Mouse (Mus musculus) large intestine, adult 2 months (tissue): ENCODE measurements around the gene Ndufaf3. TPM values are rescaled to one million over a fixed set of nuclear protein-coding genes. Genes with fewer than 3 reads are reported as not detected.

ENCODE experiments used
- DNase-seq: peaks from one replicate; pipeline ENCODE4 v3.0.0-alpha.2; 2012; ENCODE audit warnings: low read depth, low spot score
- WGBS: fragments of 180-500 bp; shearing (Covaris S2); methylation state at CpG from one replicate; pipeline ENCODE4 v1.1.7; 2018; 5-methylcytosine and 5-hydroxymethylcytosine counted together
- polyA plus RNA-seq: library from polyadenylated mRNA; depleted of rRNA; stranded (reverse); fragments of >200 nt; gene quantifications from 2 replicates; pipeline ENCODE4 v1.2.3, GENCODE M21; 2012; rRNA removed

Ndufaf3 gene
- polyA plus RNA-seq, result 37.2 and 51.6 TPM in 2 replicates

DNA sequence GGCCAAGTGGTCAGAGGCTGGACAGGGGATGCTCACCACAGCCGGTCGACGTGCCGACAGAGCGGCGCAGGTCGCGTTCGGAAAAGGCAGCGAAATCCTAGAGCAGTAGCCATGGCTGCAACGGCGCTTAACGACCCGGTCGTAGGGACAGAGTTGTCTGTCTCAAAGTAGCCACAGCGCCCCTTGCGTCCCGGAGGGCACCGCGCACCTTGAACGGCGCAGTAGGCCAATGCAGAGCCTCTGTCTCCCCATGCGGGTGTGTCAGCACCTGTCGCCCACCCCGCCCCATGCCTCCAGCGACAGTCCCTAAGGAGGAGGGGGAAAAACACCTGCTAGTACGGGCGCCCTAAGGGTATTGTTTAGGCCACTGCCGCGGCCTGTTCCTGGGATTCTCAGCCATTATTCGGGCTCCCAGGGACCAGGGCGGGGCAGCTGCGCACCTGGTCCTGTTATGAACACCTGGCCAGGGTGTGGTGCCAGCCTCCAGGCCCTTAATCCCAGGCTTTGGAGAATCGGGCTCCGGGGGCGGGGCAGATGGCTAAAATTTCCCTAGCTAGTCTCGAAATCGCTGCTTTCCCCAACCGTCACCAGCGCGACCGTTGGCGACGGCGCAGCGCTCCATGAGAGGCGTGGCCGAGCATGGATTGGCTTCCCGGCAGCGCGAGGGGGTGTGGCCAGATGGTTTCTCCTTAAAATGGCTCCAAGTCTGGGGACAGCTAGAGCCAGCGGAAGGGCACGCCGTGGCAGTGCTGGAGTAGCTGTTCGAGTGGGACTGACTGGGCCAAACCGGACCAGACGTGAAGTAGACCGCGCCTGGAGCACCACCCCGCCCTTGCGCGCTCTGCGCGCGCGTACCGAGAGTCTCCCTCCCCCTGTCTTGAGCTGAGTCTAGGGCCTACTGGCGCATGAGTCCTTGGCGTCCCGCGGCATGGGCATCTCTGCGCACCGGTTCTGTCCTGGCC, at the start of gene Ndufaf3:
Gene Ndufaf3, minus strand, starts transcription at position 620 of the 962 bp plus-strand sequence.
- under 1% methylated on average over 73 of the region's 73 CpGs for WGBS
- peak; percentile 86 for DNase-seq

DNA sequence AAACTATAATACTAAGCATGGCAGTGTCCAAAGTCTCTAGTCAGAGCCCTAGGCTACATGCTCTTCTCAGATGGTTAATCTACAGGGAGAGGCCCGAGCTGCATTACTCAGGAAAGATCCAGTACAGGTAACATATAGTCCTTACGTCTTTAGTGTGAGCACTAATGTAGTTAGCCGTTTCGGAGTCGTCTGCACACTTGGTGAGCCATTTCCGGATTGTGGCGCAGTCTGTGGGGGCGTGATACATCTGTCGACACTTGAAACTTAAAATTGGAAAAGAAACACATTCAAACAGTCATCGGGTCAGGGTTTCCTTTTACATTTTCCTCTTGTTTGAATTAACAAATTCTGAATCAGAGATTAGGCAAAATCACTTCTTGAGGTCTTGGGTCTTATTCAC, 44.3 kb upstream of the Ndufaf3 start:
- WGBS, result 97% methylated on average over 10 of the region's 10 CpGs
- DNase-seq, result no peak

DNA sequence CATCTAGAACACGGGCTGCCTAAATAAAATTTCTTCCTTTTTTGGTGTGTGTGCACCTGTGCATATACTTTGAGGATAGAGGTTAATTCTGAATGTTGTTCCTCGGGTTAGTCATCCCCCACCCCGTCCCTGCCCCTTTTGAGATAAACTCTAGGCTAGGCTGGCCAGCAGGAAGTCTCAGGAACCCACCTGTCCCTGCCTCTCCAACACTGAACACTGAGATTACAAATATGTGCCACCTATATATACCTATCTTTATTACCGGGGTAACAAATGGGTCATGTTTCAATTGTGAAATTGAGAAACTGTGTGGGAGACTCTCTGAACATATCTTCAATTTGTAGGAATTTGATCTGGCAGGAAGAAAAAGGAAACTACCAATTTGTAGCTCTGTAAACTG, 41.7 kb upstream of the Ndufaf3 start:
- 41% methylated on average over 4 of the region's 4 CpGs for WGBS

DNA sequence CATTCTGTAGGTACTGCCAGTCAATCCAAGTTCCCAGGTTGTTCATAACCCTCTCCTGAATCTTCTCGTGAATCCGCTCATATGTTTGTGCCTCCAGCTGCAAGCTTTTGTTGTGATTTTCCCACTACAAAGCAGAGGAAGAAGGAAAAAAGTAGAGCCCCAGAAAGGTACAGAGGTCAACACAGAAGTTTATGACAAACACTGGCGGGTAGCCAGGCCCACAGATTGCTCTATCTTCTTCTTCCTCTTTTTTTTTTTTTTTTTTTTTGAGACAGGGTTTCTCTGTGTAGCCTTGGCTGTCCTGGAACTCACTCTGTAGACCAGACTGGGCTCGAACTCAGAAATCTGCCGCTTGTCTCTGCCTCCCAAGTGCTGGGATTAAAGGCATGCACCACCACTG, 40.7 kb upstream of the Ndufaf3 start:
- peak; percentile 55 for DNase-seq
- WGBS, result 26% methylated on average over 5 of the region's 5 CpGs

More for the DNA sequence above, 41.7 kb upstream of the Ndufaf3 start:
- DNase-seq, result no peak

DNA sequence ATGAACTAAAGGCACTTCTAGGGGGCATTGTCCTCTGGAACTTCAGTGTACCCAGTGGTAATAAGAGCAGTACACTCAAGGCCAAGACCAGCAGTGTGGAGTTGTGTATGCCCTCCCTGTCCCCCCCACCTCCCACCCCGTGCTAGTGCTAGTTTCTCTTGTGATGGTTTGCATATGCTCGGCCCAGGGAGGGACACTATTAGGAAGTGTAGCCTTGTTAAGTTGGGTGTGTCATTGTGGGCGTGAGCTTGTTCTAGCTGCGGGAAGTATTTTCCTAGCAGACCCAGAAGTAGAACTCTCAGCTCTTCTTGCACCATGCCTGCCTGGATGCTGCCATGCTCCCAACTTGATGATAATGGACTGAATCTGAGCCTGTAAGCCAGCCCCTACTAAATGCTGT, 34.8 kb upstream of the Ndufaf3 start:
- 28% methylated on average over 4 of the region's 4 CpGs for WGBS
- no peak for DNase-seq

DNA sequence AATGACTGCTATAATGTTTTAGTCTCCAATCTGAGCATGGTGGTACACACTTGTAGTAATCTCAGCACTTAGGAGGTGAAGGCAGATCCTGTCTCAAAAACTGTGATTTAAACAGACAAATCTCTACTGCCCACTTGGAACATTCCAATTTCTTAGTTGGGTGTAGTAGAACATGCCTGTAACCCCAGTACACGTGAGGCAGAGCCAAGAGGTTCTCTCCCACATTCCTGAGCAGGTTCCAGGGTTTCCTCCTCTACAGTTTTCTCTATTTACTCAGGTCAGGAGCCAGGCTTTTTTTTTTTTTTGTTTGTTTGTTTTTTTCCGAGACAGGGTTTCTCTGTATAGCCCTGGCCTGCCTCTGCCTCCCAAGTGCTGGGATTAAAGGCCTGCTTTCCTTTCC, 32.8 kb upstream of the Ndufaf3 start:
- 12% methylated on average over 2 of the region's 2 CpGs for WGBS
- no peak for DNase-seq

DNA sequence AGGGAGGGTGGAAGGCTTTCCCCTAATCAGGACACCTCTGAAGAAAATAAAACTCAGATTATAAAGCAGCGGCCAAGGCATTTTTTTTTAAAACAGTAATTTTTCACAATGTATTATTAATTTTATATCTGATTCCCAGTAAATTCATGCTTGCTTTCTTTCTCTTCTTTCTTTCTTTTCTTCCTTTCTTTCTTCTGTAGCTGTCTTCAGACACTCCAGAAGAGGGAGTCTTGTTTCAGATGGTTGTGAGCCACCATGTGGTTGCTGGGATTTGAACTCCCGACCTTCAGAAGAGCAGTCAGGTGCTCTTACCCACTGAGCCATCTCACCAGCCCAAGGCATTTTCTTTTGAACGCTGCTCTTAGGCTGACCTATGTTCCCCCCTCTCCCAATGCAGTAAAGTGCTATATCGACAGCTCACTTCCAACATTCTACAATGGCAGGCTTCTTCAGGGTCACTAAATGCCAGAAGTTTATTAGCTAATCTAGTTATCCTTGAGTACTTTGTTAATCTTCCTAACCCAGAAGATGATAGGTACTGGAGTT, 31.9 kb upstream of the Ndufaf3 start:
- no peak for DNase-seq
- 72% methylated on average over 4 of the region's 4 CpGs for WGBS

DNA sequence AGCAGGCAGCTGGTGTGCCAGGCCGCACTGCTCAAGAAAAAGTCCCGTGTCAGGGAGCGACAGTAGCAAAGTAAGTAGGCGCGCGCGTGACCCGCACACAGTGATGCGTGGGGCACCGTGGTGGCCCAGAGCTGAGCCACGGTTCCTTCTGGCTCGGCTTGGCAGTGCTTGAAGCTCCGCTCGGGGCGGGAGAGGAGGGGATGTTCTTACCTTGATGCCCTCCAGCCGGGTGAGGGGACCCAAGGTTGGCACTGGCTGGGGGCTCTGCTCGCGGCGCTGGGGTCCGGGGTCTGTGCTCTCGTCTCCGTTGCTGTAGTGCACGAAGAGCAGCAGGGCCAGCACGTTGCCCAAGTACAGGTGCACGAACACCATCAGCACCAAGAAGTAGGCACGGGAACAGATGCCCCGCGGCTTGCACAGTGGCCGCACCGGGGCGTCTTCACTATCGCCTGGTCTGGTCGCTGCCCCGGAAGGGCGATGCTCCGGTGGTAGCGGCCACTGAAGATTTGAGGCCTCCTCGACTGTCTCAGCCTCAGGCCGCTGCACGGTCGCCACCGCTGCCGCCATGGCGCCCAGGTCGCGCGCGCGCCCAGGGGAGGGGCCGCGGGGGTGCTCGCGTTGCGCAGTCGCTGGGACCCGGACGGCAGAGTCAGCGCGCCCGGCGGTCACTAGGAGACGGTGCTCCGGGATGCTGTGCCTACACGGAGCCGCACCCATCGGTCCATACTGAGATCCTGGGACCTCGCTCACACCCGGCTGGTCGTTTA, 29.9 kb upstream of the Ndufaf3 start, which contains the start of gene P4htm:
Gene P4htm, minus strand, starts transcription at position 670 of the 767 bp plus-strand sequence.
- DNase-seq, result no peak
- WGBS, result 6% methylated on average over 69 of the region's 69 CpGs

DNA sequence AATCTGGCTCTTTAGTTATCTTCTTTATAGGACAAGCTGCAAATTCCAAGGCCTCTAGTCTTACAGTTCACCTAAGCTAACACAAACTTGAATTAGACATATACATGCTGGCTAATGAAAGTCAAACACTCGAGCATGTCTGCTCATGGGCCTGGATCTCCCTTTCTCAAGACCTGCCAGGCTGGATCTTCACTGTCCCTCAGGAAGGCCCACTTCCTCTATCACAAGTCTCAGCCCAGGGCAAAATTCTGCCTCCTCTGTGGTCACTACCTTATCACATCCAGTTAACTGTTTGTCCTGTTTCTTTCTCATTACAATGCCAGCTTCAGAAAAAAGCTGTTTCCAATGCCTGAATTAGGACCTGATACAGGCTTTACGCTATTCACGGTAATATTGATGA, 27.1 kb upstream of the Ndufaf3 start:
- 80% methylated on average over 3 of the region's 3 CpGs for WGBS
- DNase-seq, result no peak

DNA sequence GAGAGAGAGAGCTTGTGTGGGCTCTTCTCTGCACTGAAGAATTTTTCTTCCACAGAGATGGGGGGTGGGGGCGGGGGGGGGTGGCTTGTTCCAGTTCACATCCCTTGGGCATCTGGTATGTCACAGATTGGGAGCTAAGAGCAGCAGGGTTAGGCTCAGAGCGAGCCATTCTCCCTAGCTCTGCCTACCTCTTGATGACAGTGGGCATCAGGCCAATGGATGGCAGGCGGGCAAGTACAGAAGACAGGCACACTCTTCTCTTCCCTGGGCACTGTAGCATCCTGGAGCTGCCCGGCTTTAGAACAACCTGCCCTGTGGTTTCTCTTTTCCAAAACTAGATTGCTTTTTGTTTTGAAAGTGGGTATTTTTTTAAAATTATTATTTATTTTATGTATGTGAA, 24.2 kb upstream of the Ndufaf3 start:
- DNase-seq, result no peak
- 75% methylated on average over 4 of the region's 4 CpGs for WGBS

DNA sequence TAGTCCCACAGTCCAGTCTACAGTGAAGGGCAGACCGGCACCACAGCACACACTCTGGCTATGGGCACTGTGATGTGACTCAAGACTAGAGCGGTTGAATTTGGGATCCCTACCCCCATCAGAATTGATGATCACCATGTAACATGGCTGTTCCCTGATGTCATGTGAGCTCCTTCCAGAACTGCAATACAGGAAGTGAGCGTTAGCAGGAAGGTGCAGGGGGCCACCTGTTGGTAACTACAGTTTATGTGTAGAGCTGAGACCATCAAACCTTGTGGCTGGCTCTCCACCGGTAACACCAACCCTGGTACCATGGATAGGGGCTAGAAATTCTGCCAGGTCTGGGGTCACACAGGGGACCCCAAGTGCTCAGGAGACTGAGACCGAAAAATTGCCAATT, 22.0 kb upstream of the Ndufaf3 start:
- 71% methylated on average over 5 of the region's 5 CpGs for WGBS

DNA sequence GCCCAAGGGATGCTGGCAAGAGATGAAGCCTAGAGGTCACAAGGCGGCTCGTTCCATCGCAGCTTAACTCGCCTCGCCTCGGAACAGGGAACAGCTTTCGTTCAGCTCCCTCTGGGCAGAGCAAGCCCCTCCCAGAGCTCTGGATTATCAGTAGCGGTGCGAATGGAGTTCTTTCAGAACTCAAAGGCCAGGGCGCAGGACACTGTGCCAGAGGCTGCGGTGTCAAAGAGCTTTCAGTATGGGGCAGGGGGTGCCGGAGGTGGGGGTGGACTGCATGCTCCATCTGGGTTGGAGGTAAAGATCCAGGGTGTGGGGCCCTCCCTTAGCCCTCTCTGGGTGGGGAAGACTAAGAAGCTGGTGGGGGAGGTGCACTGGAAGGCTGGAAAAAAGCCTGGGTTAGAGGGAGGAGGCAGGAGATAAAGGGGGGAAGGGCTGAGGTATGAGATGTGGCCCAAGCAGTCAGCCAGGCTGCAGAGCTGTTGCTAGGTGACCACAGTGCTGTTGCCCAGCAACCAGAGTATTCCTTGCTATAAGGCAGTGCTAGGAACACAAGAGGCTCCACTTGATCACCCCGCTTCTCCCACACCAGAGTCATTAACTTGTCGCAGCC, 20.4 kb upstream of the Ndufaf3 start:
- no peak for DNase-seq
- 47% methylated on average over 14 of the region's 14 CpGs for WGBS

More for the DNA sequence above, 22.0 kb upstream of the Ndufaf3 start:
- no peak for DNase-seq

DNA sequence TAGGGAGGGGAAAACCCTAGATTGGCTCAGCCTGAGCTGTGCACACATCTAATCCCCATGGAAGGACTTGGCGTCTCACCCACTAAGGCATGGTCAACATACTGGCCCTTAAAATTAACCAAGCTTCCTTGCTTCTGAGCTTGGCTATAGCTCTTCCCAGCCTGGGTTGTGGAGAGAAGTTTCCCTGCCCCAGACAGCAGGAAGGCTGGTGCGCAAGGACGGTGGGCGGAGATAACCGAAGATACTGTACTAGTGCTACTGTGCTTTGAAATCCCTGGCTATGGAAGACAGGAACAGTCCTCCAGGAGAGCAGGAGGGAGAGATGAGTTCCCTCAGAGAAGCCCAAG, 12.1 kb upstream of the Ndufaf3 start:
- no peak for DNase-seq
- 34% methylated on average over 5 of the region's 5 CpGs for WGBS

DNA sequence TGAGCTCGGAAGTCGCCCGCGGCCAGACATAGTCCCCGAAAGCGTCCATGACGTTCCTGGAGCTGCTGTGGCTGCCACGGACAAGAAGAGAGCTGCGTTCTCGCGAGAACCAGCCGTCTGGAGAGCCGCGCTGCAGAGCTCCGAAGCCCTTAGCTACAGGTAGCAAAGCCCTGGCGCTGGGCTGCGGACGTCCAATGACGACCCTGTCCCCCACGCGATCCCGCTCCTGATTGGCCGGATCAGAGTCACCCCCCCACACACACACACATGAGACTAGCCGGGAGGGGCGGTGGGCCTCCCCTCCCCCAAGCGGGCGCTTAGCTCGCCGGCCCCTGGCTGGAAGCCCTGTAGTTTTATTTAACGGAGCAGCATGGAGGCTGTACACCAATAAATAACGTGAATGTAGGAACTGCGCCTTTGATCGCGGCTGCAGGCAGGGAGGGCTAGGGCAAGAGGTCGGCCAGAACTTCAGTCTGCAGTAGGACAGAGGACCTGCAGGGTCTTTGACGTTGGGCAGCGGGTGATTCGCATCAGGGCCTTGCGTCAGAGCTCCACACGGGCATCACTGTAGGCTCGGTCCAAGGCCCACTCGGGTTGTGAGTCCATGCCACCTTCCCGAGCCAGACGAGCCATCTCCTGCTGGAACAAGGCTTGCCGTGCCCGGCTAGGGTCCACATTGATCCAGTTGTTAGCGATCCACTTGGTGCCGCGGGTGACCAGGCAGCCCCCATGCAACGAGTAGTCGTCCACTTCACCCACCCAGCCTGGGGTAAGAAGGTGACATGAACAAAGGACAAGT, 11.5 kb upstream of the Ndufaf3 start, which contains the start of gene Wdr6:
Gene Wdr6, minus strand, starts transcription at position 195 of the 799 bp plus-strand sequence.
- no peak for DNase-seq
- WGBS, result 3% methylated on average over 51 of the region's 51 CpGs

DNA sequence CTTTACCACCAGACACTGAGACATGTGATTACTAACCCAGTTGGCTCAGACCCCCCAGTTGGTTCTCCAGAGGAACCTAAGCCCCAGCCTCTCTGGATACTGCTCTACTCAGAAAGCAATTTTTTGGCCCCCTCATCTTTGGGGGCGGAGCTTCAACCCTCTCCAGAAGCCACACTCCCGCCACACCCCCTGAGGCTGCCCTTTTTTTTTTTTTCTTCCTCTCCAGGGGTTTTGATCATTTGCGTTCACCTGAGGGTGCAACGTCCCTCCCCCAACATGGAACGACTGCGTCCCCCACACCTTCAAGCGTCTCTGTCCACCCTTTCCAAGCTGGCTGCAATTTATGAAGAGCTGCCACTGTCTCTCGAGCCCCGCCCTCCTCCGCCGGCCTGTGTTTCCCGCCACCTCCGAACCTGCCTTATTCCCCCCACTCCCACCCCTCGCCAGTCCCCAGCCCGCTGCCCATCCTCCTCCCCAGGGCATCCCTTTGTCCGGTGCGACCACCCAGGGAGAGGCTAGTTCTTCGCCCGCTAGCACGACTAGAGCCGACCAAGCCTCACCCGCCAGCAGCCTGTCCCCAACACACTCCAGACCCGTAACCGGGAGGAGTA, 10.8 kb upstream of the Ndufaf3 start:
- under 1% methylated on average over 24 of the region's 24 CpGs for WGBS

DNA sequence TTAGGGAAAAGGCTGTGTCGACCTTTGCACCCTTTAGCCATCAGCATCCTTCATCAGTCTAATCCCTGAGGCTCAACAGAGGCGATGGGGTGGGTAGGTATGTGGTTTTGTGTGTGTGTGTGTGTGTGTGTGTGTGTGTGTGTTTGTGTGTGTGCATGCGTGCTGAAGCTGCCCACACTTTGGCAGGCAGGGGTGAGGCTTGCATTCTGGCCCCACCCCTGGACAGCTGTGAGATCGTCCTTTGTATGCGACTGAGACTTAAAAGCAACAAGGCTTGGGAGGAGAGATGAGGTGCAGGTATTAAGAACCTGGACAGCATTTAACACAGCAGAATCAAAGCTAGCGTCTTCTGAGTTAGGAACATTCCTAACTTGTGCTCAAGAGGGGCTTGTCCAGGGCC, 9.8 kb upstream of the Ndufaf3 start:
- no peak for DNase-seq
- 49% methylated on average over 6 of the region's 6 CpGs for WGBS

More for the DNA sequence above, 10.8 kb upstream of the Ndufaf3 start:
- DNase-seq, result no peak

DNA sequence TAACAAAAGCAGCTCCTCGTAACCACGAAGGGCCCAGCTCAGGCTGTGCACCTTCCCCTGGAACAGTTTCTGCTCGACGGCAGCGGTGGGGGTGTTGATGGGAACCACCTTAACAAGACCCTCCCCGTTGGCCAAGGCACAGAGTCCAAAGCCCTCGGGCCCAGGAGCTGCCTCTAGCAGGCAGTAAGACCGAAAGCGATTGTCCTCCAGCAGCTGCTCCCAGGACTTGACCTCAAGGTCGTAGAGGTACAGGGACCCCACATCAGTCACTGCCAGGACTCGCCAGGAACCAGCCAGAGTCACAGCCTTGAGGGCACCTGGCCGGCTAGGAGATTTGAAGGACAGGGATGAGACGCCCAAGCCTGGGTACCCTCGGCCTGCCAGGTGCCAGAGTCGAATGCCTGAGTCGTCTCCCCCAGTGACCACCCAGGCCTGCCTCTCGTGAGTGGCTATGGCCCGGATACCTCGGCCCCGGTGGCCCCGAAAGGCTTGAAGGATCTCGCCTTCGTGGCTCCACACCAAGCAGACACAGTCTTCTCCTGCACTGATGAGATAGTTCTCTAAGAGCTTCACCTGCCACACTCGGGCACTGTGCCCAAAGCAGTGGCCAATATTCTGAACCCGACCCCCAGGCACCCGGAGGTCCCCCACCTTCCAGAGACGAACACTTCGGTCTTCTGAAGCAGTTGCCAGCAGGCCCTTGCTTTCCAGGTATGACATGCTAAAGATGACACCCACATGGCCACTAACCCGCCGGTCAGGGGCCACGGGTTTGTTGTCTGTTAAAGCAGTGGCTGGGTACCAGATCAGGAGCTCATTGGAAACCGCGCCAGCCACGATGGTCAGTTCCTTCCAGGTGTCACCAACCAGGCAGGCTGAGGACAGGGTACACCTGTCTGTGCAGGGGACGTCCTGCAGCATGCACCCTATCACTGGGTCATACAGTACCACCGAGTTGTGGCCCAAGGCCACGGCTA, 8.4 kb upstream of the Ndufaf3 start:
- no peak for DNase-seq
- WGBS, result 89% methylated on average over 37 of the region's 37 CpGs
